Mouse (Mus musculus) olfactory bulb, adult 2 months (tissue): ENCODE measurements around the gene Acsm3. TPM values are rescaled to one million over a fixed set of nuclear protein-coding genes. Genes with fewer than 3 reads are reported as not detected.

Experiments used
- H3K27ac ChIP-seq: fragments of 200-500 bp; 2 replicates; pipeline ENCODE4 v1.5.1; 2012; ENCODE audit warnings: low read depth, low read length; ENCODE audit not compliant: insufficient read depth
- H3K4me1 ChIP-seq: fragments of 200-500 bp; 2 replicates; pipeline ENCODE4 v1.6.1; 2012; ENCODE audit warnings: low read length; ENCODE audit not compliant: control insufficient read depth, insufficient read depth
- H3K4me3 ChIP-seq: fragments of 200-500 bp; 2 replicates; pipeline ENCODE4 v1.5.1; 2012; ENCODE audit warnings: mild to moderate bottlenecking, low read depth, low read length, moderate library complexity; ENCODE audit not compliant: insufficient read depth
- CTCF ChIP-seq: fragments of 200-500 bp; IDR thresholded peaks from 2 replicates; pipeline ENCODE4 v1.5.1; 2012; ENCODE audit warnings: low read depth, mild to moderate bottlenecking, low read length, moderate library complexity; ENCODE audit not compliant: insufficient read depth
- POLR2A ChIP-seq: fragments of 200-500 bp; IDR thresholded peaks from 2 replicates; pipeline ENCODE4 v1.6.1; 2012; ENCODE audit warnings: mild to moderate bottlenecking, low read depth, low read length, moderate library complexity; ENCODE audit not compliant: insufficient read depth
- WGBS: fragments of 180-500 bp; shearing (Covaris S2); methylation state at CpG from one replicate; pipeline ENCODE4 v1.1.7; 2018; 5-methylcytosine and 5-hydroxymethylcytosine counted together
- polyA plus RNA-seq: library from polyadenylated mRNA; stranded (reverse); fragments of >200 nt; gene quantifications from 2 replicates; pipeline ENCODE4 v1.2.4, GENCODE M21; 2012; ENCODE audit warnings: low replicate concordance; ENCODE audit not compliant: missing spikeins, insufficient read depth, insufficient read length

The Acsm3 gene
- polyA plus RNA-seq, 1 experiment: not detected

DNA sequence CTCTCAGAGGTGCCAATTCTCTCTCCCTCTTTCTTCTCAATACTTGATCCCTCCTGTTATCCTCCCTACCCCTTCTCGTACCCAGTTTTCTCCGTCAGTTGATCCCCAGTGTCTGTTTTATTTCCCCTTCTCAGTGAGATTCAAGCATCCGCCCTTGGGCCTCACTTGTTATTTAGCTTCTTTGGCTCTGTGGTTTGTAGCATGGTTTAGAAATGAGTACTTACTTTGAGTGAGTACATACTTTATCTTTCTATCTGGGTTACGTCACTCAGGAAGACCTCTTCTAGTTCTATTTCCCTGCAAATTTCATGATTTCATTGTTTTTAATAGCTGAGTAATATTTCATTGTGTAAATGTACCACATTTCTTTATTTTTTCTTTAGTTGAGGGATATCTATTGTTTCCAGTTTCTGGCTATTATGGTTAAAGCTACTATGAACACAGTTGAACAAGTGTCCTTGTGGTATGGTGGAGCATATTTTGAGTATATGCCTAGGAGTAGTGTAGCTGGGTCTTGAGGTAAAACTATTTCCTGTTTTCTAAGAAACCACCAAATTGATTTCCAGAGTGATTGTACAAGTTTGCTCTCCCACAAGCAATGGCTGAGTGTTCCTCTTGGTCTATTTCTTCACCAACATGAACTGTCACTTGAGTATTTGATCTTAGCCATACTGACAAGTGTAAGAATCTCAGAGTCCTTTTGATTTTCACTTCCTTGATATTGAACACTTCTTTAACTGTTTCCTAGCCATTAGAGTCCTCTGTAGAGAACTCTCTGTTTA lies 75.5 kb downstream of the Acsm3 start:
- no peak for TF ChIP-seq POLR2A
- no peak for TF ChIP-seq CTCF
- no peak overlapping the region for H3K4me3 ChIP-seq
- H3K4me1 ChIP-seq: no peaks in the 10 kb centered on the region
- H3K27ac ChIP-seq: no peak overlapping the region
- 94% methylated on average over 4 of the region's 4 CpGs for WGBS

Other genes with a start within 250 kb of the Acsm3 start
- not detected in 2 replicates for gene Acsm5, start 241.5 kb upstream of the Acsm3 start, polyA plus RNA-seq
- gene Pdilt, start 237.4 kb upstream of the Acsm3 start, polyA plus RNA-seq: not detected in 2 replicates
- gene Acsm2, start 206.6 kb upstream of the Acsm3 start, polyA plus RNA-seq: not detected in 2 replicates
- gene Acsm1, start 153.9 kb upstream of the Acsm3 start, polyA plus RNA-seq: not detected in 2 replicates
- not detected in 2 replicates for gene Acsm4, start 70.9 kb upstream of the Acsm3 start, polyA plus RNA-seq
- gene Thumpd1, start 40.1 kb upstream of the Acsm3 start, polyA plus RNA-seq: not detected in 2 replicates
- gene Rexo5, start 33.1 kb downstream of the Acsm3 start, polyA plus RNA-seq: not detected in 2 replicates
- not detected in 2 replicates for gene Eri2, start 33.1 kb downstream of the Acsm3 start, polyA plus RNA-seq
- not detected in 2 replicates for gene Lyrm1, start 134.9 kb downstream of the Acsm3 start, polyA plus RNA-seq
- not detected in 2 replicates for gene Dcun1d3, start 135.4 kb downstream of the Acsm3 start, polyA plus RNA-seq